Mouse (Mus musculus) testis, postnatal 14 days (tissue): ENCODE measurements around the gene Otop2.

Experiments used
- DNase-seq: peaks from one replicate; pipeline ENCODE4 v3.0.0; 2021; ENCODE audit warnings: low spot score

Gene Otop2

DNA sequence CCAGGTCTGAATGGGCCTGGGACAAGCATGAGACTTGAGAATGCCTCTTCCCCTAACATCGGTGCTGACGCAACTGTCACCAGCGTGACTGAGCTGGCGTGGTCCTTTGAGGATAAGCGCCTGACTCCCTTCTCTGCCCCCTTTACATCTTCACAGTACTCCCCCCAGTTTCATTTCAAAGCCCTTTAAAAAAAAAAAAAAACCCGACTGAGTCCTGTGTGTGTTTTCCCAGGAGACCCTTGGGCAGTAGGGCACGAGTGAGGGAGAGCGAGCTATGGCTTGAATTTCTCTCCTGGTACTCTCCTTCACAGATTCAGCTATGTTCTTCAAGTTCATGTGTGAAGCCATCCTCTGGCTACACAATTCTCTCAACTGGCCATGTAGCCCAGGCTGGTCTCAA lies 8.8 kb upstream of the Otop2 start:
- no peak for DNase-seq

GRCm38 (mm10) chr11:115300745-115301144 lies 6.2 kb upstream of the Otop2 start:
- no peak for DNase-seq

DNA sequence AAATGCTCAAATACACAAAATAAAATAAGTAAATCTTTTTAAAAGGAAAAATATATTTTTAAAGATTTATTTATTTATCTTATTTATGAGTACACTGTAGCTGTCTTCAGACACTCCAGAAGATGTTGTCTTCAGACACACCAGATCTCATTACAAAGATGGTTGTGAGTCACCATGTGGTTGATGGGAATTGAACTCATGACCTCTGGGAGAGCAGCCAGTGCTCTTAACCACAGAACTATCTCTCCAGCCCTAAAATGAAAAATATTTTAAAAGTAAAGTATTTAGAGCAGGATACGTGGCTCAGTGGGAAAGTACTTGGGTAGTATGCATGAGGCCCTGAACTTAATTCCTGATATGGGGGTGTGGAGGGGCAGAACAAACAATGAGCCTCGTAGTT lies 5.6 kb upstream of the Otop2 start:
- DNase-seq, result no peak

DNA sequence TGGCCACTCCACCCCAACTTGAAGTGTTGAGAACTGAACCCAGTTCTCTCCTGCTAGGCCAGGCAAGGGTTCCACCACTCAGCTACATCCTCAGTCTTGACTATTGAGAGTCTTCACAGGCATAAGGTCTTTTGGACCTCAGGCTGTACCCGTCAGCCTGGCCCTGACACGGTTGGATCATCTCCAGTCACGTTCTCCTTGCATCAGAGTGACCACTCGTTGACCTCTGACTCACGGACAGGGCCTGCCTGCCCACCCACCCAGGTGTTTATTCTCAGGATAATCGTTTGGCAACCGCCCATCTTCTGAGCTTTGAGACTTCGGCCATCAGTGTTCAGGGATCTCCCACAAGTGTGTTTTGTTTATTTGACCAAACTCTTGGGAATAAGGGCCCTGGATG lies 3.8 kb upstream of the Otop2 start:
- no peak for DNase-seq

DNA sequence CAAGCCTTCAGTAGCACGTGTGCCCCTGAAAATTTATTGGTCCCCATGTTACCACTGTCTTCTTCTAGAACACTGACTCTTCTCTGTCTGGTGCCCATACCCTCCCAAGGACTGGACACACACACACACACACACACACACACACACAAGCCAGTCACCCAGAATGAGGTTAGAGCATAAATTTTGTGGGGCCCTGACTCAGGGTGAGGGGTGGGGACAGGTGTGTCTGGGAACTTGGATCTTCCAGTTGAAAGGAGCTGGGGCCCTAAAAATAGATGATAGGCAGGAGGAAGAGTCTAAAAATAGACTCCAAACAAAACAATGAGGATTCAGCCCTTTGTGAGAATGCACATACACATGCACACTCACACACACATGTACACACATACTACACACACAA lies 1.8 kb downstream of the Otop2 start:
- no peak for DNase-seq

DNA sequence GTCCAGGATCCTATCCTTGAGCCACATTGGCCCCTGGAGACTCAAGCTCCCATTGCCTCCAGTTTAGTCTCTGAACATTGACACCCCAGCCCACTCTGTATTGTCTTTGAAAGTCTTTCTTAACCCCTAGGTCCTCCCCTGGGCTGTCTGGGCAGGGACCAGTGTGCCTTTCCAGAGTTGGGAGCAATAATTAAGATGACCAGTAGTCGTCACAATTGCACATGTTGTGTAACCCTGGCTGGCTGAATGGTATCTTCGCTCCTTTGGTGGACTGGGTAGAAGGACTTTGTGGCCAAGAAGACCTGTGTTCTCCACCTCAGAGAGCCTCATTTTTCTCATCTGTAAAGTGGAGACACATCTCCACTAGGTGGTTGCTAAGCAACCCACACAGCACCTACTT lies 7.3 kb downstream of the Otop2 start:
- no peak for DNase-seq

- no peak for DNase-seq
Observed at GRCm38 (mm10) chr11:115317204-115317603, 10.2 kb downstream of the Otop2 start.

- no peak for DNase-seq
Observed at GRCm38 (mm10) chr11:115318245-115319027, 11.5 kb downstream of the Otop2 start.

DNA sequence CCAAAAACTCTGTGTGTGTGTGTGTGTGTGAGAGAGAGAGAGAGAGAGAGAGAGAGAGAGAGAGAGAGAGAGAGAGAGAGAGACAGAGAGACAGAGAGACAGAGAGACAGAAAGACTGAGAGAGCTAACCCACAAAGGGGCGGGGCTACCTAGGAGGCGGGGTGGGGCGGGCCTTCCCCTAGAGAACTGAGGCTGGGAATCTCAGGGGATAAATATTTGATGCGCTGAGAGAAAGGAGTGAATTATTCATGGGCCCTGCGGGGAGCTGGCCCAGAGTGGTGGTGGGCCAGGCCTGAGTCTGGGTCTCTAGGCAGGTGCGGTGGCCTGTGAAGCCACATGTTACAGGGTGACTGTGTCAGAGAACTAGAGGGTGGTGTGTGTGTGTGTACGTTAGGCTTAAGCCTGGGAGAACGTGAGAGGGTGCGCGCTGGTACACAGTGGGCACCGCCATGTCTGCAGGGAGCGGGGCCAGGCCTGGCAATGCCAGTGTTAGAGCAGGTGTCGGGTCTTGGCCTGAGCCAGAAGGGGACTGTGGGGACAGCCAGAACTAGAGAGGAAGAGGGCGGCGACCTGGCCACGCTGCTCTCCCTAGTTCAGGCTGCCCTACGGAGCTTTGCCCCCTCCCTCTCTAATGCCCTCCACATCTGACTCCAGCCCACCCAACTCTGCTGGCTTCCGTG lies 12.9 kb downstream of the Otop2 start:
- DNase-seq, result no peak

DNA sequence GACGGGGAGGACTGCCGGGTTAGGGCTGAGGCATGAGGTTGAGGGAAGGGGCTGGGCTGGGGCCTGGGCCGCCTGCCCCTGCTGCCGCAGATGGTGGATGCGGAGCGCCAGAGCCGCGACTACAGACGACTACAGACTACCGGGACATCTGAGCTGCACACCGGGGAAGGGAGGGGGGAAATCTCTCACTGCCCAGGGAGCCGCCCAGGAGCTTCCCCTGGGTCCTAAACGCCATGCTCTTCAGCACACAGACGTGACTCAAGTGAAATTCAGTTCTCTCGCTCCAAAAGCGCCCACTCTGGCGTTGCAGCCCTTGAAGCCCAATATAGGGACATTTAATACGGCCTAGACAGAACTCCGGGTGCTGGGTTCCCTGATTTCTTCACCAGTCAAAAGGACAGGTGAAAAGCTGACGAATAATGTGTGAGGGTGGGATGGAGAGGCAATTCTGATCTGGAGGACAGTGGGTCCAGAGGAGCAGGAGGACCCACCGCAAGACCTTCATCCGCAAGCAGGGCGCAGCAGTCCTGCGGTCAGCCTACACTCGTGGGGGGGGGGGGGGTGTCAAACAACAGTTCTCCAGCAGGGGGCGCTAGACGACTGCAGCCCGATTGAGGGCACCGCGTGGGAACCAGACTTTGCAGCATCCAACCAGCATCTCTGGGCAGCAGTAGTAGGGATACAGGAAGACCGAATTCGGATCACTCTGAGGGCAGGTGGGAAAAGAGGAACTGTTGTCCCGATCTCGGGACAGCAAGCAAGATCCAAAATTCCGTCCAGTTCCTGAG lies 15.1 kb downstream of the Otop2 start, which contains the start of gene Ush1g:
TSS of gene Ush1g (minus strand) at position 136 of the 788 bp plus-strand sequence.
- no peak for DNase-seq

DNA sequence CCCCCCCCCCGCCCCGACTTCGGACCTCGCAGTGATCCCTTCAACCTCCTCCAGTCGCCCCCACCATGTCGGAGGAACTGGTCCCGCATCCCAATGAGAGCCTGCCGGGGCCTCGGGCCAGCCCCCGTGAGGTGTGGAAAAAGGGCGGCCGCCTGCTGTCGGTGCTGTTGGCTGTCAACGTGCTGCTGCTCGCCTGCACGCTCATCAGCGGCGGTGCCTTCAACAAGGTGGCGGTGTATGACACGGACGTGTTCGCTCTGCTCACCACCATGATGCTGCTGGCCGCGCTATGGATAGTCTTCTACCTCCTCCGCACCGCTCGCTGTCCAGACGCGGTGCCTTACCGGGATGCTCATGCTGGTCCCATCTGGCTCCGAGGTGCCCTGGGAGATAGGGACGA lies 16.4 kb downstream of the Otop2 start:
- DNase-seq, result no peak

DNA sequence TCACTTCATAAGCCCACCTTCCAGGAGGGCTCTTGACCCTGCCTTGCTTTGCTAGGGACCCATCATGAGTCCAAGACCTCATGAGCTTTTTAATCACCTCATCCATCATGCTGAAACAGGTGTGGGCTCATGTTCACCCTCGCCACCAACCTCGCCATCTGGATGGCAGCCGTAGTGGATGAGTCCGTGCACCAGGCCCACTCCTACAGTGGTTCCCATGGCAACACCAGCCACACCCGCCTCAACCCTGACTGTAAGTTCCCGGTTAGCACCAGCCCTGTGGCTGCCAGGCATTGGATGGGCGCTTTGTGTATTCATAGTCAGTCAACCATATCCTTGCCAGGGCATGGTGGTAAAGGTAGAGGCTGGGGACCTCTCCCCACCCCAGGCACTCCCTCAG lies 19.8 kb downstream of the Otop2 start:
- DNase-seq, result no peak

- peak; percentile 44 for DNase-seq
Observed at GRCm38 (mm10) chr11:115329339-115329738, 22.4 kb downstream of the Otop2 start.

DNA sequence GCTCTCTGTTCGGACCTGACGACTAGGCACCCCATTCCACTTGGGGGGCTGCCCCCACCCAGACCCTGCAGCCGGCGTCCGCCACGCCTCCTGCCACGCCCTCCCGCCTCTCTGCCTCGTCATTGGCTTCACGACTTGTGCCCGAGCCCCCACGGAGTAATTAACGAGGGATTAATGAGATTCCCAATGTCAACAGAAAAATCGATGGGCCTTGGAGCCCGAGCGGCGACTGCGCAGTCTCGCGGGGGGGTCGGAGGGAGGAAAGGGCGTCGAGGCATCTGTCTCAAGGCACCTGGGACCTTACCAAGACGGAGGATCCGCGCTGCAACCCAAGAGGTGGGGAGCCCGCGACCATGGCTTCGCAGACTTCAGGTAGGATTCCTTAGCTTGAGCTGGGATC lies 27.6 kb downstream of the Otop2 start, which contains the start of gene Otop3:
TSS of gene Otop3 (plus strand) at position 201 of the 400 bp plus-strand sequence.
- no peak for DNase-seq

DNA sequence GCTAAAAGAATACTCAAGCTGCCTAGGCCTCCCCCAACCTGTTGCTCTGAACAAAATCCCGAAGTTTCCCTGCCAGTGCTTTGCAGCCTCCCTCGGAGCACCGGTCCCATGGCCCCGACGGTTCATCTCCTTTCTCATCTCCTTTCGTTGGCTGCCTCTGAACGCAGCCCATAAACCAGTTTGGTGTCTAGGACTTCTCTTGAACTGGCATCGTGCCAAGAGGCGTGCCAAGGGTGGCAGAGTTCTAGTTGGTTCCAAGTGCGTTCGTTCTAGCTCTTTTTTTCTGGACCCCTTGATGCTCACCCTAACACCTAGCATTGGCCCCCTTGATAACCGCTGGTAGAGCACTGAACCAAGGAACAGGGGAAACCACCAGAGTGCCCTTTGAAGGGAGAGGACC lies 28.3 kb downstream of the Otop2 start:
- DNase-seq, result no peak

DNA sequence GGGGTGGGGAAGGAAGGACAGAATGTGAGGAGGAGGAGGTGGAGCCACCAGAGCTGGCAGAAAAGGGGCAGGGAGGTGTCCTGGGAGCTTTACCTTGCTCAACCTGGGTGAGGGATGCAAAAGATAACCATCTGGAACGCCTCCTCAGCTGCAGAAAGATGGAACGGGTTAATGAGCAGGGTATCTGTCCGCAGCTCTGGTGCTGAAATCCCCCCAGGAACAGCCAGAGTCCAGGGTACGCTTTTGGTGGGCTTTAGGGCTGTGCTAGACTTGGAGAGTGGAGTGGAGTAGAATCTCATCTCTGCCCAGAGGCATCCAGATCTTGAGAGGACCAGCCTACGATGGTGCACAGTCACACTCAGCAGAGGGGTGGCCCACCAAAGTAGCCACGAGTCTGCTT lies 29.2 kb downstream of the Otop2 start:
- no peak for DNase-seq

- DNase-seq, result no peak
Observed at GRCm38 (mm10) chr11:115337350-115337749, 30.4 kb downstream of the Otop2 start.

GRCm38 (mm10) chr11:115337826-115338225 lies 30.9 kb downstream of the Otop2 start:
- DNase-seq, result no peak

GRCm38 (mm10) chr11:115341246-115341645 lies 34.3 kb downstream of the Otop2 start:
- DNase-seq, result no peak

GRCm38 (mm10) chr11:115341866-115342265 lies 34.9 kb downstream of the Otop2 start:
- no peak for DNase-seq

GRCm38 (mm10) chr11:115344967-115345366 lies 38.0 kb downstream of the Otop2 start:
- no peak for DNase-seq

GRCm38 (mm10) chr11:115345515-115345914 lies 38.6 kb downstream of the Otop2 start:
- no peak for DNase-seq
